Mouse (Mus musculus) retina, embryonic 14.5 days (tissue): ENCODE results near the gene Ralb.

Experiments used
- DNase-seq: peaks from one replicate; pipeline ENCODE4 v3.0.0-alpha.2; 2015; ENCODE audit warnings: low spot score

Ralb gene

DNA sequence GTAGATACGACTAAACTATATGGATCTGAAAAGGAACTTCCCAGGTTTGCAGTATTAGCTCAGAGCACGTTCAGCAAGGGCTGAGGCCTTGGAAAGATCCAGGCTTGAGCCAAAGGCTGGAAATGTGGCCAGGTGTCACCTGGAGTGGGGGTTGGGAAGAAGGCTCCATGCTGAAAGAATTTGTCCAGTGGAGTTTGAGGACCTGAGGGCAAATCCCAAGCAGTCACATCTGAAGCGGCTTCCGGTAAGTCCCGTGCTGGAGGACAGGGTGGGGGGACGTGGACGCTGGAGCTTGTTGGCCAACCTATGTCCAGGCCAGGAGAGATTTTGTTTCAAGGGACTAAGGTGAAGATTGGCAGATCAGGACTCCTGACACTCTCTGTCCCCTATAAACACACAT, 19.2 kb upstream of the Ralb start:
- no peak for DNase-seq

DNA sequence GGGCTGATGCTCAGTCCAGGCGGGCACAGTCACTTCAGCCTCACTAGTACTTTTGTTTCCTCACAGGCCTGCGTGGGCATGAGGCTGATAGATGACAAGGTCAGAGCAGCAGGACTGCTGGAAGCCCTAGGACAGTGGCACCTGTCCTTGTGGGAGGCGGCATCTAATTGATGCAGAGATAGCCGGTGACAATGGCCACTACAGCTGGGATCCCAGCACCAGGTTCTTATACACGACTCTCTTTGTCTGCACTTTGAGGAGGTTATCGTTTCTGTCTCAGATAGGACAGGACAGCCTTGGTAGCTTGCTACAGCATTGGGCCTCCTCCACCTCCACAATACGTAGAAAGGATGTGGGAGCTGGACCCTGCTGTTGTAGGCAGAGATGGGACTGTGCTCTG, 18.8 kb upstream of the Ralb start:
- no peak for DNase-seq

DNA sequence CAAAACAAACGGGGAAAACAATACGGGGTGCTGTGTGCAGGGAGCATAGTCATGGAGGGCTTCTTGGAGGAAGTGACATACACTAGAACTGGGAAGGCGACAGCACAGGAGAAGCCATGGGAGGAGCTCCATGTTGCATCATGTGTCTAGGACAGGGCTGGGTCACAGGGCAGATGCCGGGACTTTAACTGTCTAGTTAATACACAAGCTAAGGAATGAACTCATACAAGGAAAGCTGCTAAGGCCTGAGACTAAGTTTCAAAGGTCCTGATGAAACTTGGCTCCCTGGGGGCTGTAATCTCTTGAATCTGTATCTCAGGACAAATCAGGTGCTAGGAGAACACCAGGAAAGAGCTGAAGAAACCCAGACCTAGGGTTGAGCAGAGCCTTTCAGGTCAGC, 18.1 kb upstream of the Ralb start:
- no peak for DNase-seq

DNA sequence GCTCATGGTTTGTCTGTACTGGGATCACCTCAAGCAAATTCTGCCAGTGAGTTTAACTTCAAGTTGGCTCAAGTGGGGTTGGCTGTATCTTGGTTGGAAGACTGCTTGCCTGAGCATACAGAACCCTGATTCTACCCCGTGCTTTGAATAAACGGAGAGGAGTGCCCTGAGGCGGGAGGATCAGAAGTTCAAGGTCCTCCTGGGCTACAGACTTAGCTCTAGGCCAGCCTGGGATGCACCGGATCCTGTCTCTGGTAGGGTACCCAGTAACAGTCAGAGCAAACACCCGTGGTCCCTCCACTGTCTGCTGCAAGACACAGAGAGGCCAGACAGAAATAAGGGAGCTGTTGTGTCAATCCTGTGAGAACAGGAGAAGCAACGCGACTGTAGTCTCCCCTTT, 17.1 kb upstream of the Ralb start:
- DNase-seq: no peak

DNA sequence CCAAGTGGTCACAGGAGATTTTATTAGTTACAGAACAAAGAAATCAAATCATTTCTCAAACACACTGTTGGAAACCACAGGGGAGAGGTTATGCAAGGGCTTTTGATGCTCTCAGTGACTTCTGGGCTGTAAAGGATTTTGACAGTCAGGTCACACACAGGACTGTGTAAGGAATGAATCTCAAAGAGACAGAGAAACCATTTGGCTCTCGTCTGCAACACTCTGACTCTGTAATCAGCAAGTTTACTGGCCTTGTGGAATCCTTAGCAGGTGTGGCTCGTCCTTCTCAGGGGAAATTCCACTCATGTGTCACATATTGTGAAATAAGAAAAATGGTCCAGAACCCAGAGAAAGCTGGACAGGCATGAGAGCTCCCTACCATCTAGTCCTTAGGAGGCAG, 16.4 kb upstream of the Ralb start:
- no peak for DNase-seq

DNA sequence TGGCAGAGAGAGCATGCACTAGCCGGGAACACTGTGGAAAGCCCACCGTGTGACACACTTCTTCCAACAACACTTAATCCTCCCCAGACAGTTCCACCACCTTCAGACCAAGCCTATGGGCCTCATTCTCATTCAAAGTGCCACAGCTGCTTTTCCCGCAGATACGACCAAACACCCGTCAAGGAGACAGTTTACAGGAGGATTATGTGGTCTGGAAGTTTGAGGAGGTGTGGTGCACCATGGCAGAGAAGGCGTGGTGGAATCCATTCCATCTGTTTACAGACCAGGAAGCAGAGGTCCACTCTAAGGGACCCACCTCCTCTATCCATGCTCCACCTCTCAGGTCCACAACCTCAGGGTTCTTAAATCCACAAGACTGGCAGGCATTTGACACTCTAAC, 14.7 kb upstream of the Ralb start:
- DNase-seq: no peak

DNA sequence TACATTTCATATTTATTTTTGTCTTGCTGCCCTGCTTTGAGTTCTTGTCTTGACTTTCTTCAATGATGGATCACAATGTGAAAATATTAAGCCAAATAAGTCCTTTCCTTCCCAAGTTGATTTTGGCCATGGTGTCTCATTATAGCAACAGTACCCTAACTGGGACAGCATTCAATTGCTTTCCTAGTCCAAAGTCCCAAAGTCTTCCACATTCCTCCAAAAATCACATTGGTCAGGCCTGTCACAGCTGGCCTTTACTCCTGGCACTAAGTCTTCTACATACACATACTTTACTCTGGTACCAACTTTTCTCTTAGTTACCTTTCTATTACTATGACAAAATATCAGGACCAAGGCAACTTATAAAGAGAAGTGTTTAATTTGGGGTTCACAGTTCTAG, 14.2 kb upstream of the Ralb start:
- no peak for DNase-seq

DNA sequence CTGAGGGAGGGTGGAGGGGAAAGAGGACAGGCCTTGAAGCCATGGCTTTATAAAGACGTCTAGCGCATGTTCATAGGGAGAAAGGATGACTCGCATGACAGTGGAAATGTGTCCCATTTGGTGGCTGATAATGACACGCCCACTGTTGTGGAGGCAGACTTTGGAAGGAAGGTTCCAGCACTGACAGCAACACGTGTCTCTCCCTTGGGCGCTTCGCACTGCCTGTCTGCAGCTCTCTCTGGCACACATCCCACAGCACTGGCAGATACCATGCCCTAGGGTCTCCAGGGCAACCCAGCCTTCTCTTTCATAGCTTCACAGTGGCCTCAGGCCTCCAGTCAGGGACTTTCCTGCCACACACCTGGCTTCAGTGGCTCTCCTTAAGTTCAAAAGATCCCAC, 13.5 kb upstream of the Ralb start:
- no peak for DNase-seq

DNA sequence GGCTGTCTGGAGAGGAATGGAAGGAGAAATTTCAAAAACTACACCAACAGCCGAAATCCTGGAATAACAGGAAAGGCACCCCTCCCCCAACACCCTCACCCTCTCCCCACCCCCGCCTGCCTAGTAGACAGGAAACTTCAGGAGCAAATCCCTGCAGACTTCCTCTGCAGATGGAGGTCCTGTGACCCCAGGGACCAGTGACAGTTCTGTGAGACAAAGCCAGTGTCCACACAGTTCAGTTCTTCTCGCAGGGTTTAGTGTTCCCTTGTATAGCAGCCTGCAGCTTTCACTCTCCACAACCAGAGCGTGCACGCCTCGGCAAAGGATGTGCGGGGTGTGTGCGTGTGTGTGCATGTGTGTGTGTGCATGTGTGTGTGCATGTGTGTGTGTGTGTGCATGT, 6.3 kb upstream of the Ralb start:
- no peak for DNase-seq

DNA sequence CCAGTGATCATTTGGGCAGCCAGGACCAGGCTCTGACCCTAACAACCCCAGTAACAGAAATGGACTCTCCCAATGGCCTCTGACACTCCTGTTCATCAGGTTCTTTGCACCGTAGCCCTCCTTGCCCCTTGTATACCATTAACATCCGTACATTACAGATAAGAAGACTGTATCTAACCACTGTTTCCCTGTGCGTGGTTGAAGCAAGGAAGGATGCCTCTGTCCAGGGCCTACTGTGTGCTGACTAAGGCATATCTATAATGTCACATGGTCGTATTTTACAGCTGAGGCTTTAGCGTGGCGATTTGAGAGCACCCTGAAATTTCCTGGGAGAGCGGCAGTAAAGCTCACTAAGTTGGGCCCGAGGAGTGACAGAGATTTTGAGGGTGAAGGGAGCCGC, 5.8 kb upstream of the Ralb start:
- no peak for DNase-seq

DNA sequence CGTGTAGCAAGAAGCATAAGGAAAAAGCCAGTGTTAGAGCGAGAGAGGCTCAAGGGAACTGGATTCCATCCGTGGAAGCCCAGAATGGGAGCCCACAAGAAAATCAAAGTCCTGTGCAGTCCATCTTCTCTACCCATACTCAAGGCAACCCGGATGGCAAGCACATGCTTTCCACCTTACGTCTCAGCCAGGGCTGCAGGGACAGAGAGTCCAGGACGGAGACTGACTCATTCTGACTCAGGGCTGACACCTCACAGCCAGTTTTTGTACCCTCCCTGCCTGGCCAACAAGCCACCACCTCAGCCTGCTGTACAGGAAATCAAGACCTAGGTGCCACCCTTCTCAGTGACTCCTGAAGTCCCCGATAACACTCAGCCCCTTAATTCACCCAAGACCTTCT, 4.9 kb upstream of the Ralb start:
- no peak for DNase-seq

DNA sequence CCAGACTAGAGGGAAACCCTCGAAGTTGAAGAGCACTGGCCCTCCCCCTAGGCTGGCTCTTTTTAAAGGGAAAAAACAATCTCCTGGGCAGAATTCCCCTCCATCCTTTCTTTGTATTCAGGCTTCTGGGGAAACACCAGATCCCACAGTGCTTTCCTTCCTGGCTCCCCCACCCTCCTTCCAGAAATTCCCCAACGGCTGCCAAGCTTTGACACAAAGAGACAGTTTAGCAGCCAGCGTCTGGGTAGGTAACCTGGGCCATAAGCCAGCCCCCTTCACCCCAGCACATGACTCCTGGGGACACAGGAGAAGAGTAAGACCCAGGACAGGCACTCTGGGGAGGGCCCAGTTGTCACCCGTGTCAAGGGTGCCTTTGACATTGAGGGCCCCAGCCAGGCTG, 4.0 kb upstream of the Ralb start:
- DNase-seq: no peak

DNA sequence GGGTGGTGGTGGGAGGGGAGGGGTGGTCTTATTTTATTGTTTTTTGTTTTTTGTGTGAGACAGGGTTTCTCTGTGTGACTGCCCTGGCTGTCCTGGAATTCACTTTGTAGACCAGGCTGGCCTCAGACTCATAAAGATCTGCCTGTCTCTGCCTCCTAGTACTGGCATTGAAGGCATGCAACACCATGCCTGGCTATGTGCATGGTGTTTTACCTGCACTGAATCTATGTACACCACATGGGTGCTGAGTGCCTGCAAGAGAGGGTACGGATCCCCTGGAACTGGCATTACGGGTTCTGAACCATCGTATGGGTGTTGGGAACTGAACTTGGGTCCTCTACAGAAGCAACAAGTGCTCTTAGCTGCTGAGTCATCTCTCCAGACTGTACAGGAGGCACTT, 1.4 kb upstream of the Ralb start:
- no peak for DNase-seq

DNA sequence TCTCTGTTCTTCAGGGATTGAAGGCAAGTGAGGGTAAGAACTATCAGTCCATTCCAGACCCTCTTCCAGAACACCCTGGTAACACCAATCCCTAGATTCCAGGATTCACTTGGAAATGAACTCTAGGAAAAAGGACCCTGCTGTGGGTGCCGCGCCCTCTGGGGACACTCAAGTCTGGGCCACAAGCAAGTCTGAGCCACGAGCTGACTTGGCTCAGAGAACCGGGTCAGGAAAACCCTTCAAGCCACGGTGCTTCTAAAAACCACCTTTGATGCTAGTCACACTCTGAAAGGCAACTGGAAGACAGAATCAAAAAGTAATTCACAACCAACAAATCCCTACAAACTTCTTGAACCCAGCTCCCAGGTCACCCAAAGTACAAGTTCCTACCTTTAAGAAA, 786 bp downstream of the Ralb start:
- no peak for DNase-seq

DNA sequence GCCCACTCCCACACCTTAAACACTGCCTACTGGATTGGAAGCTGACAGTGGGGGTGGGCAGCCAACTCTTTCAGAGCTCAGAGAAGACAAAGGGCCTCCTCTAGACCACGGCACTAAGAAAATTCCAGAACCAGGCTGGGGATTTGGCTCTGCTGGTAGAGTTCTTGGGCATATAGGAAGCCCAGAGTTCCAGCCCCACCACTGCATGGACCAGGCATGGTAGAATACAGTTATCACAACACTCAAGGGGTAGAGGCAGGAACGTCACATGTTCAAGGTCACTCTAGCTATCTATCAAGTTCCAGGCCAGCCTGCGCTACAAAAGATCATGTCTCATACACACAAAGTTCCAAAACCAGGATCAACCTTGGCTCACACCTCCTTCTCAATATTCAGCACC, 1.4 kb downstream of the Ralb start:
- no peak for DNase-seq

DNA sequence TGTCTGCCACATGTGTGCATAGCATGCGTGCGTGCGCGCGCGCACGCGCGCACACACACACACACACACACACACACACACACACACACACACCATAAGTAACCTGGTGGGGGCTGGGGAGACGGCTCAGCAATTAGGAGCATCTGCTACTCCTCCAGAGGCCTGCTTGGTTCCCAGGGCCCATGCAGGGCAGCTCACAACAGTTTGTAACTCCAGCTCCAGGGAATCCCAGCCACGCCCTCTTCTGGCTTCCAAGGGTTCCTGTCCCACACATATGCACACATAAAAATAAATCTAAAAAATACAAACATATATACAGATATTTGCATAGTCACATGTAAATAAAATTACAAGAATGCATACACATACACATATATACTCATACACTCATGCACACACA, 1.9 kb downstream of the Ralb start:
- DNase-seq: no peak

DNA sequence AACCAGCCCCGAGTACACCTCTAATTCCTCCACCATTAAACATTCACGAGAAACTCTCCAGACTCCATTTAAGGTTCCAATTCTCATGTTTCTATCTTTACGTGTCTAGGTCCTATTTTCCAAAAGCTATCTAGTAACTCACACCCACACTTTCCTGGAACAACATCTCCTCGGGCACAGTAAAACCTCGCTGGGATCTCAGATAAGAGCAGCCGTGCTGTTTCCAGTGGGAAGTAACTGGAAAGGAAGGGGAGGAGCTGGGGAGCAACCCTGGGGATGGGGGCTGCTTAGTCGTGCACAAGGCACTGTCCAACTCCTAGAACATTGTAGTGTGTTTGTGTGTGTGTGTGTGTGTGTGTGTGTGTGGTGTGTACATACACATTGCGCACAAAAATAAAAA, 2.7 kb downstream of the Ralb start:
- DNase-seq: no peak

DNA sequence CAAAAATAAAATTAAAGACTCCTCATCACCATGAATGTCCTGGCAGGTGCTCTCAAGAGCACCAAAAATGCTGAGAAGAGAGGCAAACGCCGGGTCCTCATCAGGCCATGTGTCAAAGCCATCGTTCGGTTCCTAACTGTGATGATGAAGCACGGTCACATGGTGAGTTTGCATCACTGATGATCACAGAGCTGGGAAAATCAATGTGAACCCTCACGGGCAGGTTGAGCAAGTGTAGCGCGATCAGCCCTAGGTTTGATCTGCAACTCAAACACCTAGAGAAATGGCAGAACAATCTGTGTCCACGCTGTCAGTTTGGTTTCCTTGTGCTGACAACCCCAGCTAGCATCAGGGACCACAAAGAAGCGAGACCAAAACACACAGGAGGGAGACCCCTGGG, 5.1 kb downstream of the Ralb start:
- no peak for DNase-seq

DNA sequence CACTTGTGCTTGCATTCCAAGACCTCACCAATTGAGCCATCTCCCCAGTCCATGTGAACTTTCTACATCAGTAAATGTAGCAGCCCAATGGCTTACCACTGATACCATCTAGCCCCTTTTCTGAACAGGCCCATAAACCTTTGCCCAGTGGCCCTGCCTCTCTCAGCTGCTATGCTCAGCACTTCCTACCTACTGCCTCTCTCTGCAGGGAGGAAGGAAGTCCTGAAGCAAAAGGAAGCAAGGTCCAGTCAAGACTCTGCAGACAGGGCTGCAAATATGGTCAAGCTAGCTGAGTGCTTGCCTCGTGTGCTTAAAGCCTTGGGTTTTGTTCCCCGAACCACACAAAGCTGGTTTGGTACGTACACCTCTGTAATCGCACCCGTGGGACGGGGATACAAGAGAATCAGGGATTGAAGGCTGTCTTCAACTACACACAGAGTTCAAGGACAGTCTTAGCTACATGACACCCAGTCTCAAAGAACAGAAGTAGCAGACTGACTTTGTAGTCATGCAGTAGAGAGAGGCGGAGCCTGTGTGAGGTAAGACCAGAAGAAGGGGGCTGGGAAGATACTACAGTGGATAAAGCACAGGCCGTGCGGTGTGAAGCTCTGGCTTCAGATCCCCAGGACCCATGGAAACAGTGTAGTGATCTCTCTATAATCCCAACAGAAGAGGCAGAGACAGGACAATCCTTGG, 5.9 kb downstream of the Ralb start:
- DNase-seq: no peak

DNA sequence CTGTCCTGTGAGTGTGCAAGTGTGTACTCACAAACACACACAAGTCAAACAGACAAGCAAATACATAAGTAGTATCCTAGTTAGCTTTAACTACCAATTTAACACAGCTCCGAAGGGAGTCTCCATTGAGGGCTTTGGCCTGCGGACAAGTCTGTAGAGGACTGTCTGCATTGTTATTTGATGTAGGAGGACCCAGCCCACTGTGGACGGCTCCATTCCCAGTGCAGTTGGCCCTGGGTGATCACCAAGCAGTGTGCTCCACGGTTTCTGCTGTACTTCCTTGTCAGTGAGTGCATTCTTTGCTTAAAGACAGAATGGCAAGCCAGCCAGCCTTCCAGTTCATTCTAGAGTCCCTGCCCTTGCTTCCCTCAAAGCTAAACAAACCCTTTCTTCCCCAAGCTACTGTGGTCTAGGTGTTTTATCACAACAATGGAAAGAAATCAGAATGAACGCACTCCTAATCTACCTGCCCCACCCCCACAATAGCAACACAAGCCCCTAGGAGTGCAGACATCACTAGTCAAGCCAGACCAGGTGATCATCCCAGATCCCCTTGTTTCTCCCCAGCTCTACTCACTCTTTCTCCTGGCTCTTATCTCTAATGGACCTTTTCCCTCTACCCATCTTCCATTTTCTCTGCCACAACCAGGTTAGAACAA, 7.1 kb downstream of the Ralb start:
- no peak for DNase-seq

DNA sequence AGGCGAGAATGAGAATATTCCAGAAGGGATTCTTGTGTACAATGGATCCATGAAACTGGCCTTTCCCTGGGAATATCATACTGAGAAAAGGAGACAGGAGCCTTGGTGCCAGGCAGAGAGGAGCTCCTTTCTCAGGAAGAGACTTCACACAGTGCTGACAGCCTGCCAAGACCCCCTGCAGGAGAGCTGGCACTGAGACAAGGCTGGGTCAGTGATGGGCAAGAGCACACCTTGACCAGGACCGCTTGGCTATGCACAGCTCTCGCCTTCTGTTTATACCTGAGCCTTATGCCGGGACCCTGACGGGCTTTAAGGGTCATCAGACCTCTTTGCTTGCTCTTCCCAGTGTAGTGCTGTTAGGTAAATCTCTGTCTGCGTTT, 9.2 kb downstream of the Ralb start:
- DNase-seq: no peak

DNA sequence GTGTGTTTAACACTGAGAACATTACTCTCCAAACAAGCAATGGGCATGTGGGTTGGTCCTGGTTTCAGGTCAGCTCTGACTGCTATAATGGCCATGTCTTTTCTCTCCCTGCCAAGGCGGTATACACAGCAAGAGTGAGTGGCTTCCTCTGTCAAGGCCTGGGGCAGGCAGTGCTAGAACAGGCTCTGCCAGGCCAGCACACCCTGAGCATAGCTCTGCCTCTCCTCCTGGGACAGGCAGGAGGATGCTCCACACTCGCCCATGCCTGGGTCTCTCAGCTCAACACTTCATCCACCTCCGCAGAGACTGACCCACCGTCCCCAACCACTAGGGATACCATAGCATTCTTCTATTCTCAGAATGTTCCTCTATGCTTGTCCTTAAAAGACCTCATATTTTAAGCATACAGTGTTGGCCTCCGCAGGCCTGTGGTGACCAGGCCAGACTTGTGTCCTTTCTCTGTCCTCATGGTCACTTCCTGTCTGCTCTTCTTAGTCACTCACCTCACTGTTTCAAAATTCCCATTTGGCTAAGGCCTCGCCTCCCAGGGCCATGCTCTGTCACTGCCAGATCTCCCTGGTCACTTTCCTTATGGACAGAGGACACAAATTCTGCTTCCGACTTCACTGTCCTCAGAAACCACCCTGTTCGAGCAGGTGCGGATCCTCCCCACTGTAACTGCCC, 9.7 kb downstream of the Ralb start:
- no peak for DNase-seq

DNA sequence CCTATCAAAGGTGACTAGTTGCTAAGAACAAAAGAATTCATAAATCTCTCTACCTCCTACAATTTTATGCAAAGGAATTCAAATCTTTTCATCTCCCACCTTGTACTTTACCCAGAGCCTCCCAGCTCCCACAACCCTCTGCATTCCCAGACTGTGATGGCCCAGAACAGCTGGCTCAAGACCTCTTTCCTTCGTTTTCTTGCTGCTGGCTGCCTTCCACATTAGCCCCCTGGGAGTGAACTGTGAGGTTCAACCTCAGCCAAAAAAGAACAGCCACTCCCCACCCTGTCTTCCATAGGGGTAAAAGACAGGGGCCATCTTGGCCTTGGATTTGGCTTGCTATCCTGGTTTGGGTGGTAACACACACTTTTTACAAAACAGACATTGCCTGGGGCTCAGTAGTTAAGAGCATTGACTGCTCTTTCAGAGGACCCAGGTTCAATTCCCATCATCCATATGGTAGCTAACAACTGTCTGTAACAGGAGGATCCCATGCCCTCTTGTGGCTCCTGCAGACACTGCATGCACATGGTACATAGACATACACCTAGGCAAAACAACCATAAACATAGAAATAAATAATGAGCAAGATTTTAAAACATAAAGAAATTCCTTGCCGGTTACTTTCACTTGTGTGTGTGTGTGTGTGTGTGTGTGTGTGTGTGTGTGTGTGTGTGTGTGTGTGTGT, 10.4 kb downstream of the Ralb start:
- no peak for DNase-seq
